ENCODE assay signal across 11 mouse cellular contexts in the genomic region with DNA sequence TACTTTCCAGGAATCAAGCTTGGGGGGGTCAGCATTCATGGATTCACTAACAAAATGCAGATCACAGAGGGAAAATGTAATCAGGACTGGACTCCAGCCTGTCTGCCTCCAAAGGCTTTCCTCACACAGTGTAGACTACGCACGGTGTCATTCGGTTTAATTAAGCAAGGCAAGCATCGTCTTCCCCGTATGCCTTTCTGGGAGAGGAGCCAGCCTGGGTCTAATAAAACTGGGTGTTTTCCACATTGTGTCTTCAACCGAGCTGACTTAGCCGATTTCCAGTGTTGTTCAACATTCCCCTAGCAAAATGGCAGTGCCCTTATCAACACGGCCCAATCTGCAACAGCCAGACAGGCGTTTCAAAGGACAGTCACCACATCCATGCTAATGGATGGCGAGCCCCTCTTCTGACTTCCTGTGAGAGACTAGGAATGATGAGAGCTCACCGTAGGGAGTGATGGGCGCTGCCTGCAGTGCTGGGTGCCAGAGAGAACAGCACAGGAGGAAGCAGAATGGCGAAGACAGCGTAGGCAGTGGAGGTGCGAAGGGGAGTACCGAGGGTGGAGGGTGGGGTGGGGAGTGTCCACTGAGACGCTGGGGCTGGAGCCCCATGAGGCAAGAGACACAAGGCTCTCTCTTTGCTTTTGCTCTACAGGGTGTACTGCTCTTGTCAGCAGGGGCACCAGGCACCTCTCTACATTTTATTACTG.
DNase-seq lines count a peak whose midpoint lies in the region; ATAC-seq and TF ChIP-seq lines count a peak whose summit lies in the region.
"Had no signal": no experiment of that assay in that cellular context is flagged by ENCODE, and none has a peak within 500 bp of the region (broad histone marks: within the 10 kb centered on the region; RNA-seq: fewer than 3 reads in every experiment).

No protein-coding gene starts in this region.

- H3K4me2 ChIP-seq in forebrain, embryonic 15.5 days (replicated peaks) = no peak overlapping the region
- no peak overlapping the region for H3K4me2 ChIP-seq in midbrain, postnatal 0 days (ENCODE audit: low read depth, low read length, poor library complexity, severe bottlenecking)
- no peak overlapping the region for H3K4me2 ChIP-seq in midbrain, embryonic 16.5 days (ENCODE audit: low read length)
- H3K4me2 ChIP-seq: embryonic facial prominence, embryonic 13.5 days had no signal

- H3K4me3 ChIP-seq in forebrain, embryonic 15.5 days = no peak overlapping the region
- H3K4me3 ChIP-seq in forebrain, embryonic 10.5 days = no peak overlapping the region
- H3K4me3 ChIP-seq in midbrain, postnatal 0 days (ENCODE audit: low read depth, low read length) = no peak overlapping the region
- no peak overlapping the region for H3K4me3 ChIP-seq in midbrain, embryonic 16.5 days (ENCODE audit: low read depth, low read length)
- H3K4me3 ChIP-seq: embryonic facial prominence, embryonic 13.5 days; limb, embryonic 10.5 days had no signal

- H3K9me3 ChIP-seq in forebrain, embryonic 15.5 days = no peaks in the 10 kb centered on the region
- H3K9me3 ChIP-seq in forebrain, embryonic 10.5 days = no peaks in the 10 kb centered on the region
- no peaks in the 10 kb centered on the region for H3K9me3 ChIP-seq in midbrain, postnatal 0 days (ENCODE audit: low read length)
- H3K9me3 ChIP-seq in midbrain, embryonic 16.5 days (replicated peaks; ENCODE audit: control insufficient read depth, low read length, poor library complexity, severe bottlenecking) = no peaks in the 10 kb centered on the region
- H3K9me3 ChIP-seq: embryonic facial prominence, embryonic 13.5 days; limb, embryonic 10.5 days had no signal

- H3K9ac ChIP-seq in forebrain, embryonic 15.5 days (replicated peaks) = no peak overlapping the region
- H3K9ac ChIP-seq in midbrain, postnatal 0 days (replicated peaks; ENCODE audit: low read length, poor library complexity, severe bottlenecking) = no peak overlapping the region
- no peak overlapping the region for H3K9ac ChIP-seq in midbrain, embryonic 16.5 days (ENCODE audit: low read depth, low read length)
- H3K9ac ChIP-seq: embryonic facial prominence, embryonic 13.5 days had no signal

- no peak for DNase-seq in forebrain, embryonic 10.5 days (ENCODE audit: extremely low spot score, low spot score)
- peak; percentile 53 for DNase-seq in midbrain, postnatal 0 days (ENCODE audit: low spot score)
- peak; percentile 80 to 83 for DNase-seq in cerebellum, postnatal 10 days
- DNase-seq in layer of hippocampus, postnatal 10 days (ENCODE audit: low spot score in 2 of 2) = peak; percentile 28 to 55
- no peak for DNase-seq in testis, postnatal 14 days (ENCODE audit: low spot score)
- DNase-seq: thymus, postnatal 14 days had no signal

- H3K4me1 ChIP-seq in forebrain, embryonic 15.5 days = no peaks in the 10 kb centered on the region; the same call in 1 of the 2 replicates
- no peaks in the 10 kb centered on the region for H3K4me1 ChIP-seq in forebrain, embryonic 10.5 days
- no peaks in the 10 kb centered on the region for H3K4me1 ChIP-seq in midbrain, postnatal 0 days (ENCODE audit: insufficient read depth, low read length)
- peaks cover 6% of the 10 kb centered on the region; the same call in 1 of the 2 replicates for H3K4me1 ChIP-seq in midbrain, embryonic 16.5 days (ENCODE audit: control insufficient read depth, insufficient read depth, low read length)
- H3K4me1 ChIP-seq: embryonic facial prominence, embryonic 13.5 days had no signal

- no peak for TF ChIP-seq CTCF in midbrain, postnatal 0 days (IDR thresholded peaks at IDR 0.05)

- ATAC-seq in forebrain, embryonic 15.5 days (replicated peaks) = peak; percentile 79
- ATAC-seq in midbrain, postnatal 0 days (ENCODE audit: low FRiP score) = 0 out of 2 replicates have a peak, but pooled peaks have one; percentile 7
- ATAC-seq in midbrain, embryonic 16.5 days = no peak
- ATAC-seq in granulocyte monocyte progenitor cell, adult 5-6 weeks (replicated peaks; ENCODE audit: poor library complexity, severe bottlenecking) = no peak

- H3K27me3 ChIP-seq in forebrain, embryonic 15.5 days = no peaks in the 10 kb centered on the region
- H3K27me3 ChIP-seq in forebrain, embryonic 10.5 days (ENCODE audit: poor library complexity, severe bottlenecking) = no peaks in the 10 kb centered on the region
- no peaks in the 10 kb centered on the region for H3K27me3 ChIP-seq in midbrain, postnatal 0 days (ENCODE audit: insufficient read depth, low read length)
- no peaks in the 10 kb centered on the region for H3K27me3 ChIP-seq in midbrain, embryonic 16.5 days (ENCODE audit: control insufficient read depth, insufficient read depth, low read depth, low read length)
- H3K27me3 ChIP-seq: embryonic facial prominence, embryonic 13.5 days had no signal

- no peaks in the 10 kb centered on the region for H3K36me3 ChIP-seq in forebrain, embryonic 15.5 days
- no peaks in the 10 kb centered on the region for H3K36me3 ChIP-seq in forebrain, embryonic 10.5 days (replicated peaks)
- no peaks in the 10 kb centered on the region for H3K36me3 ChIP-seq in midbrain, postnatal 0 days (ENCODE audit: insufficient read depth, low read length)
- no peaks in the 10 kb centered on the region for H3K36me3 ChIP-seq in midbrain, embryonic 16.5 days (ENCODE audit: control insufficient read depth, insufficient read depth, low read length)
- H3K36me3 ChIP-seq: embryonic facial prominence, embryonic 13.5 days; limb, embryonic 10.5 days had no signal

- 58% methylated on average over 17 of the region's 17 CpGs for WGBS in forebrain, embryonic 15.5 days
- WGBS in forebrain, embryonic 10.5 days = 87% methylated on average over 17 of the region's 17 CpGs
- WGBS in midbrain, postnatal 0 days = 81% methylated on average over 17 of the region's 17 CpGs
- WGBS in midbrain, embryonic 16.5 days = 81% methylated on average over 17 of the region's 17 CpGs

- H3K27ac ChIP-seq in forebrain, embryonic 15.5 days (replicated peaks) = peak overlapping the region; percentile 46; the same call in 1 of the 2 replicates
- no peak overlapping the region for H3K27ac ChIP-seq in forebrain, embryonic 10.5 days
- H3K27ac ChIP-seq in midbrain, postnatal 0 days (ENCODE audit: low read depth, low read length) = no peak overlapping the region
- no peak overlapping the region for H3K27ac ChIP-seq in midbrain, embryonic 16.5 days (ENCODE audit: low read length)
- H3K27ac ChIP-seq: embryonic facial prominence, embryonic 13.5 days; limb, embryonic 10.5 days had no signal

Comparison
In these comparisons a context has a peak if more than half of its experiments do, and no peak if none do; other contexts are left out.
1. ATAC-seq: peak in forebrain, embryonic 15.5 days (single experiment) and midbrain, postnatal 0 days (single experiment); none in midbrain, embryonic 16.5 days (single experiment) and granulocyte monocyte progenitor cell, adult 5-6 weeks (single experiment).
2. DNase-seq: peak in midbrain, postnatal 0 days (single experiment), cerebellum, postnatal 10 days (2 of 2) and layer of hippocampus, postnatal 10 days (2 of 2); none in forebrain, embryonic 10.5 days (single experiment) and testis, postnatal 14 days (single experiment).